Mouse (Mus musculus): ENCODE measurements around the gene Gm49373.

GRCm38 (mm10) chr9:21032491-21032890 lies 40.4 kb downstream of the Gm49373 start:
- TF ChIP-seq CTCF (IDR thresholded peaks at IDR 0.05; ENCODE audit: extremely low read depth, insufficient read length, insufficient replicate concordance, low read depth, low read length) (no peak), POLR2A (IDR thresholded peaks at IDR 0.05; ENCODE audit: low read depth, low read length) (no peak)
